Mouse (Mus musculus) left cerebral cortex, adult 11 months (tissue): ENCODE measurements around the gene Zfp609.
"Not testable (repeated sequence)": the region's sequence is repeated elsewhere in the genome, so short reads cannot be mapped to it uniquely, and the experiment has no call there.

Source experiments
- DNase-seq: peaks from one replicate; pipeline ENCODE4 v3.0.0; 2022; ENCODE audit warnings: low spot score

Zfp609 gene

DNA sequence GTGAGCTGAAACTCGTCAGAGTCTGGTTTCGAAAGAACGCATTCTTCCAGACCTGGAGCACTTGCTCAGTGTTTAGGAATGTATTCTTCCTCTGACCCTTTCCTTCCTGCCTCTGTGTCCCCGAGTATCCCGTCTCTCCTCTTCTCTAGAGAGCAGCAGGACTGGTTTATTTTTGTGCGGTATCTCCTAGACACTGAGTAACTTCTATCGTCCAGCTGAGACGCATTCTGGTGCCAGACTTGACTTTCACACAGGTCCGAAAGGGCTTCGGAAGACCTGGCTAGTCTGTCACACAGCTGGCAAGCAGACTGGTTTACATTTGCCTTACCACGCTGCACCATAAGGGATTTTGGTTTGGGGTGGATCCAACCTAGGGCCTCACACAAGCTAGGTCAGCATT lies 154.4 kb downstream of the Zfp609 start:
- no peak for DNase-seq

DNA sequence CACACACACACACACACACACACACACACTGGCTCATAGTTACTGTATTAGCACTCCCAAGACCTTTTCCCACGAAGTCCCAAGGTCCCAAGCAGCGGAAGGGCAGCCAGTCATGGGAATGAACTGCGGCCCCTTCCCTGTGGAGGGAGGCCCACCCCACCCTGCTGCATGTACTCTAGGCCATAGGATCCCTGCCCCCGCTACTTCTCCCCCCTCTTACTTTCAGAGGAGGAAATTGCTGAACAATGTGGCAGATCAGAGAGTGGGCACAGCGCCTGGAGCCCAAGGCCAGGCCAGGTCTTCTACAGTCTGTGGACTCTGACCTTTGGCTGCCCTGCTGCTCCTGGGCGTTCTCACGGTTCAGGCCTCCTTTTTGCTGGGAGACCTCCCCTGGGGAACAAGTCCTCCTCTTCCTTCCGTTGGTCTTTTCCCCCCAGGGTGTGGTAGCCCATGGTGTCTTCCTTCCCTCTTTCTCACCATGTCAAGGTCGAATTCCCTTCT lies 155.9 kb downstream of the Zfp609 start:
- DNase-seq = no peak

DNA sequence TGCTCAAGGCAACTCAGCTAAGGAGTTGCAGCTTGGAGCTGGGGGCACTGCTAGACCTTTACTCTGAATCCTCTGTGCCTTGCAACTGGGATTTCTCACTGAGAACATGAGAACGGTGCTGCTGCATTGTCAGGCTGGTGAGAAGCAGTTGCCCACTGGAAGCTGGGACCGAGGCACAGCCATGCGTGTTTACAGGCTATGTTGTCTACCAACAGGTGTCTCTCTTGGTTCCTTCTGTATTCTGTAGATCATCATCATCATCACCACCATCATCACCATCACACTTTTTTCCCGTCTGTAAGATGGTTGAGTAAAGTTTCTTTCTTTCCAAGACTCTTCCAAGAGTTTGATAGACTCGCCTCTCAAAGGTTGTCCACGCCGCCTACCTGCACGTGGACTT lies 159.7 kb downstream of the Zfp609 start, which contains the start of gene Oaz2:
Oaz2 (plus strand) TSS at position 301 of the 400 bp plus-strand sequence.
- no peak for DNase-seq

DNA sequence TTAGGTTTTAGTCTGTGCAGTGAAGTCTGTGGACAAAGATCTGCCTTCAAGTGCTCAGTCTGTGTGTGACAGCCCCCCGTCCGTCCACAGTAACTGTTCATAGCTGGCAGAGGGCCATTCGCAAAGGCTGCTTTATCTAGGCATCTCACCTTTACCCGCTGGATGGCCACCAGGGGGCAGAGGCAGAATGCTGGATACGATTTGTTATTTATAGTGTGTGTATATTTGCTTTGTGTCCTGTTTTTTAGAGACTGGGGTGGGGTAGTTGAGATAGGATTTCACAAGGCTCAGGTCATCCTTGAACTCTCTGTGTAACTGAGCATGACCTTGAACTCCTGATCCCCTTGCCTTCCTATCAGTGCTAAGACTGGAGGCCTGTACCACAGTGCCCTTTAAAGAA lies 161.3 kb downstream of the Zfp609 start:
- no peak for DNase-seq

DNA sequence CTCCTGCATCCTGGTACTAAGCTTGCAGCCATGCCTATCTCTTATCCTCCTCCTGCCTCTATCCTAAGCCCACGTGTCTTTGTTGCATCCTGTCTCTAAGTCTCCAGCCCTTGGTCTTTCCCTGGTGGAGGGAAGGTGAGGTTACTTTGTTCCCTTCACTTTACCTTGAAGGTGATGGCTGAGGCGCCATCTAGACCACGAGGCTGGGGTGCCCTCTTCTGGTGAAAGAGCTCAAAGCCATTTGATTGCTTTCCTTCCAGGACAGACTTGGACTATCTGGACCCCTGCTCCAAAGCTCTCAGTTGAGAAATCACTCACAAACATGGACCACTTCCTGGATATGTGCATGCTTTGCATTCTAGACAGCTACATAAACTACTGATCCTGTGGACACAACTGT lies 163.2 kb downstream of the Zfp609 start:
- no peak for DNase-seq

- no peak for DNase-seq
These were observed 165.9 kb downstream of the Zfp609 start for GRCm38 (mm10) chr9:65661493-65661892.

GRCm38 (mm10) chr9:65661029-65661428 lies 166.3 kb downstream of the Zfp609 start:
- no peak for DNase-seq

DNA sequence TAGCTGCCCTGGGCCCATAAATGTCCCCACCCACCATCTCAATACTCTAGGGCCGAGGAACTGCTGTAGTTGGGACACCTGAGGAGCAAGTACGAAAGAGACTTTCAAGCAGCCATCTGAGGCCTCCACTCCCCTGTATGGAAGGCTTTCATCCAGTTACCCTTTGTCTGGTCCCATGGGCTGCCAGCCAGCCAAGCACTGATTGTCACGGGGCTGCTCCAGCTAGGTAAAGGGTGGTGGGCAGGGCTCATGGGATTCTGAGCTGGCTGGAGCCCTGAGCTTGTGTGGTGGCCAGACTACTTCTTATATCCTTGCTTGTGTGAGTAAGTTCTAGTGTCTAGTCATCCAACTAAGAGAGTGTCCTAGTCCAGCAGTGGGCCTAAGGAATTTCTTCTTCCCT lies 170.1 kb downstream of the Zfp609 start:
- DNase-seq = no peak

- no peak for DNase-seq
These were observed 171.8 kb downstream of the Zfp609 start for GRCm38 (mm10) chr9:65655540-65655939.

DNA sequence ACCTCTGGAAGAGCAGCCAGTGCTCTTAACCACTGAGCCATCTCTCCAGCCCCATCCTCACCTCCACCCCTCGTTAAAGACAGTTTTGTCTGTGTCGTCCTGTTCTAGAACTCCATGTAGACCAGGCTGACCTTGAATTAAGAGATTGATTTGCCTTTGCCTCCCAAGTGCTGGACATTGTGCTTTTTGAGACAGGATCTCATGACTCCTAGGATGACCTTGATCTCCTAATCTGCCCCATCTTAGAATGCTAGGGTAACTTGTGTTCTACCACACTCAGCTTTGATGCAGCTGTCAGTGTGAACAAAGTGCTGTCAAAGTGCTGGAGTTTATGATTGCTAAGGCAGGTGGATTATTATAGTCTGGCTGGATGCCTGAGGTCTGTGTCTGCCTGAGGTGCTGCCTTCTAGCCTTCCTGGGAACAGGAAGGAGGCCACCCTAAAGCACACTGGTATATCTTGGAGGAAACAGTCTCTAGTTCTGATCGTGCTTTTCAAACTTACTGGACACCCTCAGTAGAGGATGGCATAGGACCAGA lies 172.6 kb downstream of the Zfp609 start:
- DNase-seq = no peak

DNA sequence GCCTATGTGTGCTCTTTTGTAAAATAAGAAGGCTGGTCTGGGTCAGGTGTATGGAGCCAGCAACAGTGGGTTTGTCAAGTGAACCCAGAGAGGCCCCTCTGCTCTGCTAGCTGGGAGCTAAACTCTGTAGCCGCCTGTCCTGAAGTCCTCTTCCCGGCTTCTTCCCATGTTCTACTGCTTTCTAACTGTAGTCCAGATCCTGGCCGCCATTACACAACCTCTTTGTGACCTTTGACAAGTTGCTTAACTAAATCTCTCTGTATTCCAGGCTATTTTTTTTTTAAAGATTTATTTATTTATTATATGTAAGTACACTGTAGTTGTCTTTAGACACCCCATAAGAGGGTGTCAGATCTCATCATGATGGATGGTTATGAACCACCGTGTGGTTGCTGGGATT lies 173.6 kb downstream of the Zfp609 start:
- no peak for DNase-seq

DNA sequence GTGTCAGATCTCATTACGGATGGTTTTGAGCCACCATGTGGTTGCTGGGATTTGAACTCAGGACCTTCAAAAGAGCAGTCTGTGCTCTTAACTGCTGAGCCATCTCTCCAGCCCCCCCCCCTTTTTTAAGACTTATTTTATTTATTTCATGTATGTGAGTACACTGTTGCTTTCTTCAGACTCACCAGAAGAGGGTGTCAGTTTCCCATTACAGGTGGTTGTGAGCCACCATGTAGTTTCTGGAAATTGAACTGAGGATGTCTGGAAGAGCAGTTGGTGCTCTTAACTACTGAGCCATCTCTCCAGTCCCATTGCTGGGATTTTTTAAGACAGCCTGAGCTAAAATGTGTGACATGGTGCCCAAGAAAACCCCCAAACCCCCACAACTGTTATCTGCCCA lies 175.4 kb downstream of the Zfp609 start:
- not testable (repeated sequence) for DNase-seq

DNA sequence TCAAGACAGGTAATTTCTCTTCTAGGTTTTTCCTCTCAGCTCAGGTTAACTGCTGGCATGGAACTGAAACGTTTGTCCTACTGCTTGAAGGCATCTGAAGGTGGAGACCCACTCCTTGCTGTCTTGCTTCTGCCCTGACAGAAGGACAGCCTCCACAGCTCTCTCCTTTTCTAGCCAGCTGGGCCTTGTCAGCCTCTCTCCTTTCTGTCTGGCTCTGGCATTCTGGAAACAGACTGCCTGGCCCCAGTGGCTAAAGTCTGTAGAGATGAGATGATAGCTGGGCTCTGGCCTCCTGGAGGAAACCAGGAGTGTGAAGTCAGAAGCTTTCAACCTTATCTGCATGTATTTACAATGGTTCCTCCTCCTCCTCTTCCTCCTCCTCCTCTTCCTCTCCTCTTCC lies 177.4 kb downstream of the Zfp609 start:
- DNase-seq = no peak

GRCm38 (mm10) chr9:65648730-65649129 lies 178.6 kb downstream of the Zfp609 start:
- no peak for DNase-seq

DNA sequence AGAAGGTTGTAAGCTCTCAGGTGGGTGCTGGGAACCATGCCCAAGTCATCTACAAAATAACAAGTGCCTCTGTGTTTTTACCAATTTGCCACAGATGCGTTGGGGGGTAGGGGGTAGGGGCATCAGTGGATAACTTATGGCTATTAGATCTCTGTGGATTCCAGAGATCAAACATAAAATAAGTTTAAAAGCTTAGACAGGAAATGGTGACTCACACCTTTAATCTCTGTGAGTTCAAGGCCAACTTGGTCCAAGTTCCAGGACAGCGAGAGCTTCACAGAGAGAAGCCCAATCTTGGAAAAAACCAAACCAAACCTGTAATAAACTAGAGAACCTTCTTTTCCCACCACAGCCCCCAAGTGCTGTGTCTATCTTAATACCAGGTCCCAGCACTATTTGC lies 180.6 kb downstream of the Zfp609 start:
- no peak for DNase-seq

- no peak for DNase-seq
These were observed 181.4 kb downstream of the Zfp609 start for GRCm38 (mm10) chr9:65645984-65646383.

DNA sequence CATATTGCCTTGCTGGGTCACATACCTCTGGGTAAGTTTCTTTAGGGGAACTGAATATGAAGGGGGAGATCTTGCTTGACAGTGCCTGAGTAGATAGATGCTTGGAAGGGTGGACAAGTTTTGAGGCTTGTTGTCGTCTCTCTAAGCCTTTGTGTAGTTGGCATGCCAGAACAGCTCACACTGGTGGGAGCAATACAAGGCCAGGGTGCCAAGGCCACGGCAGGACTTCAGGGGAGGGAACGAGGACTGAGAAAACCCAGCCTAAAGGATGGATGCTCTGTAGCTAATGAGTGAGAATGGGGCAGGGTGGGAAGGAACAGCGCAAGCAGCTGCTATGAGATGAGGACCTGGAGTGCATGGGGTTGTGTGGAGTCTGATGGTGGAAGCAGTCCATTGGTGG lies 182.4 kb downstream of the Zfp609 start:
- DNase-seq = no peak

GRCm38 (mm10) chr9:65642546-65642945 lies 184.8 kb downstream of the Zfp609 start:
- no peak for DNase-seq
